Mouse (Mus musculus) liver, adult 10 weeks (tissue): ENCODE measurements around the gene Ctnnd2. TPM values are rescaled to one million over a fixed set of nuclear protein-coding genes. Genes with fewer than 3 reads are reported as not detected.

Experiments used
- polyA plus RNA-seq: library from polyadenylated mRNA; stranded (reverse); fragments of 350-450 nt; fragmentation: Illumina TruSeq; extraction: RNeasy Lipid Tissue Mini Kit (QIAGEN cat#74804); gene quantifications from one replicate; pipeline ENCODE4 v1.2.3, GENCODE M21; 2014; ENCODE audit warnings: low read depth, low replicate concordance

The Ctnnd2 gene
- not detected for polyA plus RNA-seq

DNA sequence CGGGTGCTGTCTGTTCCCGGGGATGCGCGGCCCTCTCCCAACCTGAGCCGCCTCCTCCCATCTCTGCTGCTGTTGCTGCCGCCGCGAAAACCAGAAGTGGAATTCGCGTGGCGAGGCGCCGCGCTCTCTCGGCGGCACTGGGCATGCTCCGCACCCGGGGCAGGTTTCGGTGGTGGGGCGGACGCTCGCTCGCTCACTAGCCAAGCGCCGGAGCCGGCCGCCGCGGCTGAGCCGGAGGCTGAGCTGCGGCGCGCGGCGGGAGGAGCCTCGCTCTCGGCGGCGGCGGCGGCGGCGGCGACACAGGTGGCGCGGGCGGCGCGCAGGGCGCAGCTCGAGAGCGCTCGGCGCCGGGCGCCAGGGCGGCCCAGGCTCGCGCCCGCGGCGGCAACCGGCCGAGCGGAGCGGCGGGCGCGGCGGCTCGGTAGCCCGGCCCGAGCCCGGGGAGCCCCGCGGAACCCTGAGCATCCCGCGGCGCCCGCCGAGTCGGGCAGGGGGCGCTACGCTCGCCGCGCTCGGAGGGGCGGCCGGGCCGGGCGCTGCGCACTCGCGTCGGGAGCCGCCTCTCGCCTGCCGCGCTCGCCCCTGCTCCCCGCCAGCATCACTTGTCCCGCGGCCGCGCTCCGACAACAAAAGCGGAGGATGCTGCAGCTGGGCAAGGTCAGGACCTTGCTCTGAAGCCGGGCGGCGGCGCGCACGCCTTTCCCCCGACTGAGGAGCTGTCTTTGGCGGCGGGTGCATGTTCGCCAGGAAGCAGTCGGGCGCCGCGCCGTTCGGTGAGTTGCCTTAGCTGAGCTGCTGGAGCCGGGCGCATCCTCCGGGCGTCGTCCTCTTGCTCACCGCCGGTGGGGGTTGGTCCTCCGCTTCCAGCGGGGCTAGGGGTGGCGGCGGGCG, at the start of gene Ctnnd2:
TSS of gene Ctnnd2 (plus strand) at position 203 of the 891 bp plus-strand sequence.

